Mouse (Mus musculus): ENCODE results near the gene Bmp15. TPM values are rescaled to one million over a fixed set of nuclear protein-coding genes. Genes with fewer than 3 reads are reported as not detected.

The Bmp15 gene
- under 1 TPM in 1 of 2 experiments, not detected in 1; 0.09 TPM for total RNA-seq (2021)
- long read RNA-seq, experiment 1 = 0 reads
- long read RNA-seq, experiment 2 = 0 reads

DNA sequence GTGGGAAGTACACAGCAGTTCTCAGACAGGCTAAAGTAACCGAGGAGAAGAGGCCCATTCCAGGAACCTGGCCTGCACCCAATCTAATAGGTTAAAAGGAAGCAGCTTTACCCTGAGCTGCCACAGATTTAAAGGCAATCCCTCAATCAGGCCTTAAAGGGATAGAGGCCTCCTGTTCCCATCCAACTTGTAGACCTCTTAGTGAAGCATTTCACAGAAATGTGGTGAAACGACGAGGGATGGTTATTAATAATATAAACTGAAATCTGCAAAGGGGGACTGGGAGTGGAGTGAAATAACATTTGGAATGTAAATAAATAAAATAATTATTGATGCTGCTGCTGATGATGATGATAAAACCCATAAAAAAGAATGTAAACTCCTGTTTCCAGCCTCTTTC, at the start of gene Bmp15:
Bmp15 (minus strand) TSS at position 101 of the 400 bp plus-strand sequence.
- no peak for DNase-seq
- intact Hi-C loops (cut with DNase I; ENCODE audit: low total_unique reads) = no loop called here

GRCm38 (mm10) chrX:6368822-6369221, 48.3 kb upstream of the Bmp15 start:
- no peak for DNase-seq
- intact Hi-C loops (cut with DNase I; ENCODE audit: low total_unique reads) = no loop called here

GRCm38 (mm10) chrX:6357503-6358114, 37.1 kb upstream of the Bmp15 start:
- intact Hi-C loops (cut with DNase I; ENCODE audit: low total_unique reads) = no loop called here

GRCm38 (mm10) chrX:6356876-6357275, 36.4 kb upstream of the Bmp15 start:
- intact Hi-C loops (cut with DNase I; ENCODE audit: low total_unique reads) = no loop called here
- DNase-seq = no peak

More at GRCm38 (mm10) chrX:6357503-6358114, 37.1 kb upstream of the Bmp15 start:
- no peak for DNase-seq

DNA sequence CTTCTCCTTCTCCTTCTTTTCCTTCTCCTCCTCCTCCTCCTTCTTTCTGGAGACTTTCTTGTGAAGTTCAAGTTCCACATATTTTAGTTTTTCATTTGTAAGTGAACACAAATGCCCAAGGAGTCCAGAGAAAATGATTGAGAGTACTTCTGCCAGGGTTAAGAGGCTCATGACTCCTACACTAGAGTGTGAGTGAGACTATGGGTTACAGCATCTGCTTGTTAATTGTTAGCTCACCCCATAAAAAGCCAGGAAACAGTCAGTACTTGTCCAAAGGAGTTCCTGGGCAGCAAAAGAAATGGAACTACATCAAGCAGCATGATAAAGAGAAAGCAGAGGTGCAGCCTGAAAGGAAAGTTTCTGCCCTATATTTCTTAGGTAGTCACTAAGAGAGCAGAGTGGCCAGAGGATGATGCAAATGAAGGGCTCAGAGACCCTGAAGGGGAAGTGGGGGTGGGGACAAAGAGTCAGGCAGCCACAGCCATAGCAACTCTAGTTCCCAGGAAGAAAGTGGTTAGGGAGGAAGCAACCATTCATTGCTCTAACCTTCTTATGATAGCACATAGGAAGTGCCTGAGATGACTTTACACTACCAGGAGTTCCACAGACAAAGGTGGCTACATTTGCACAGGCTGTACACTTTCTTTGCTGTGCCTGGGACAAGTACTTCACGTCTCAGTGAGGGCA, 24.9 kb upstream of the Bmp15 start:
- DNase-seq = no peak
- intact Hi-C loops (cut with DNase I; ENCODE audit: low total_unique reads) = no loop called here

DNA sequence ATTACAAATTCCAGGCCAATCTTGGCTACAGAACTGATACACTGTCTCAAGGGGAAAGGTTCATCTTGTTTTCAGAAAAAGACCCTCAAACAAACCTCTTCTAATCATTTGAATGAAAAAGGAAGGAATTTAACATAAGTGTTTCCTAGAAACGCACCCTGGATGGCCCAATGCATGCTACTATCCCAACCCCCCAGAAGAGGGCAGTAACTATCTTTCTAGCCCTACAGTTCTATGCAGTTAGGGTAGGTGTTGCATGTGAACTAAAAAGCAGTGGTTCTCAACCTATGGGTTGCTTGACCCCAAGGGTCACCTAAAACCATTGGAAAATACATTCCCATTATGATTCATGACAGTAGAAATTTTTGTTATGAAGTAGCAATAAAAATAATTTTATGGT, 3.5 kb upstream of the Bmp15 start:
- intact Hi-C loops (cut with DNase I; ENCODE audit: low total_unique reads) = no loop called here
- no peak for DNase-seq

DNA sequence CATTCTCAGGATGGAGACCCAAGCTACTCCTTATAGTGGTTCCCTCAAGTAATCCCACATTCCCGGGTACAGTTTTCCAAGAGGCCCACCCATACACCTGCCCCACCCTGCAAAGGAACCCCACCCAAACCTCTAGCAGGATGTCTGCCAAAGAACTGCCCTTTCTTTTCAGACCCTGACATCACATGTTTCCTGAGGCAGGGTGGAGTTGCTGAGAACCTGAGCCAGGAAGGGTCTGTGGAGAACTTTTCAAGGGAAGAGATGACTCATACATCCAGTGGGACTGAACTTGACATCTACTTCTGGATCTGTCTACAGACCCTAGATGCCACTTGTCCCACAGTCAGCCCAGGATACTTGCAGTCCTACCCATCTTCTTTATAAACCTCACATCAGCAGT, 2.8 kb downstream of the Bmp15 start:
- intact Hi-C loops (cut with DNase I; ENCODE audit: low total_unique reads) = no loop called here
- no peak for DNase-seq

Other genes starting within 250 kb of the Bmp15 start
- gene AU022751, start 237.3 kb downstream of the Bmp15 start, total RNA-seq (2021) = not detected
- gene Nudt10, start 147.7 kb downstream of the Bmp15 start, total RNA-seq (2021) = under 1 TPM; 0.64 to 0.95 TPM
- gene Shroom4, start 79.1 kb upstream of the Bmp15 start, total RNA-seq (2021) = 1 to 10 TPM; 5.2 to 7.8 TPM

Measured in gastrocnemius, postnatal 14 days (tissue).